9 mouse cellular contexts compared by ENCODE assay signal in genomic region chr9:72192051-72192952, GRCm38 (mm10).
A peak's percentile ranks its signal among the peaks of the same experiment; 100 is the strongest.
DNase-seq lines count a peak whose midpoint lies in the region; ATAC-seq lines count a peak whose summit lies in the region.
"Had no signal": no experiment of that assay in that cellular context is flagged by ENCODE, and none has a peak within 500 bp of the region (broad histone marks: within the 10 kb centered on the region; RNA-seq: fewer than 3 reads in every experiment).

No protein-coding gene starts in this region.

- no peaks in the 10 kb centered on the region for H3K27me3 ChIP-seq in liver, embryonic 11.5 days (replicated peaks; ENCODE audit: control insufficient read depth, insufficient read depth, low read length)
- H3K27me3 ChIP-seq in neural tube, embryonic 13.5 days = no peaks in the 10 kb centered on the region
- H3K27me3 ChIP-seq: liver, embryonic 15.5 days had no signal

- H3K9ac ChIP-seq in liver, embryonic 11.5 days (ENCODE audit: low read depth, low read length) = no peak overlapping the region
- no peak overlapping the region for H3K9ac ChIP-seq in neural tube, embryonic 13.5 days
- H3K9ac ChIP-seq: liver, embryonic 15.5 days had no signal

- H3K36me3 ChIP-seq in liver, embryonic 11.5 days (ENCODE audit: control insufficient read depth, insufficient read depth, low read length) = no peaks in the 10 kb centered on the region
- H3K36me3 ChIP-seq in neural tube, embryonic 13.5 days = no peaks in the 10 kb centered on the region
- H3K36me3 ChIP-seq: liver, embryonic 15.5 days had no signal

- no peak for ATAC-seq in liver, embryonic 11.5 days (replicated peaks; ENCODE audit: low FRiP score)
- ATAC-seq in neural tube, embryonic 13.5 days (ENCODE audit: low read depth) = 0 out of 2 replicates have a peak, but pooled peaks have one; percentile 32
- ATAC-seq in erythroblast, adult 5-6 weeks (replicated peaks; ENCODE audit: low FRiP score, poor library complexity, severe bottlenecking) = no peak

- no peak overlapping the region for H3K4me2 ChIP-seq in liver, embryonic 11.5 days
- no peak overlapping the region for H3K4me2 ChIP-seq in neural tube, embryonic 13.5 days
- H3K4me2 ChIP-seq: liver, embryonic 15.5 days had no signal

- H3K9me3 ChIP-seq in liver, embryonic 11.5 days (ENCODE audit: control insufficient read depth, low read length) = no peaks in the 10 kb centered on the region
- no peaks in the 10 kb centered on the region; the same call in 1 of the 2 replicates for H3K9me3 ChIP-seq in neural tube, embryonic 13.5 days
- H3K9me3 ChIP-seq: liver, embryonic 15.5 days had no signal

- intact Hi-C loops in heart, postnatal 25 days (cut with DNase I) = loop anchor here (1.0 to 10.0 kb wide), 3 partner anchors 59 to 548 kb away; no protein-coding TSS in a partner anchor
- intact Hi-C loops in left cerebral cortex, postnatal 14 days (cut with DNase I) = loop anchor here (5.0 kb wide), 2 partner anchors 80 to 360 kb away; partner anchors contain the start of gene Tcf12

- H3K4me3 ChIP-seq in liver, embryonic 11.5 days (ENCODE audit: low read depth, low read length) = no peak overlapping the region
- H3K4me3 ChIP-seq in neural tube, embryonic 13.5 days = no peak overlapping the region
- H3K4me3 ChIP-seq: liver, embryonic 15.5 days had no signal

- no peak overlapping the region for H3K27ac ChIP-seq in liver, embryonic 11.5 days (ENCODE audit: low read depth, low read length)
- peak overlapping the region; percentile 14; the same call in 1 of the 2 replicates for H3K27ac ChIP-seq in neural tube, embryonic 13.5 days (replicated peaks)
- H3K27ac ChIP-seq: liver, embryonic 15.5 days had no signal

- no peaks in the 10 kb centered on the region for H3K4me1 ChIP-seq in liver, embryonic 11.5 days (replicated peaks; ENCODE audit: control insufficient read depth, insufficient read depth, low read length)
- no peaks in the 10 kb centered on the region; the same call in 1 of the 2 replicates for H3K4me1 ChIP-seq in neural tube, embryonic 13.5 days (replicated peaks)
- H3K4me1 ChIP-seq: liver, embryonic 15.5 days had no signal

- peak; percentile 32 for DNase-seq in liver
- DNase-seq in liver, embryonic 11.5 days (ENCODE audit: low spot score) = no peak
- DNase-seq in adrenal gland, adult (ENCODE audit: inconsistent age in 2 of 2, low spot score in 1 of 2) = peak; percentile 68 to 87
- peak; percentile 71 for DNase-seq in embryo, embryonic 10.5 days (ENCODE audit: low spot score)
- DNase-seq in heart, postnatal 25 days (ENCODE audit: low spot score) = peak; percentile 26
- DNase-seq in left cerebral cortex, postnatal 14 days (ENCODE audit: low spot score in 2 of 2) = peak; percentile 45 to 71

- WGBS in liver, embryonic 11.5 days = 52% methylated on average over 8 of the region's 8 CpGs
- 37% methylated on average over 8 of the region's 8 CpGs for WGBS in neural tube, embryonic 13.5 days
